Mouse (Mus musculus): Measurements from ENCODE around the gene Gm14862. TPM values are rescaled to one million over a fixed set of nuclear protein-coding genes. Genes with fewer than 3 reads are reported as not detected.

The Gm14862 gene
- total RNA-seq, 2 experiments from 2014 or later: not detected

DNA sequence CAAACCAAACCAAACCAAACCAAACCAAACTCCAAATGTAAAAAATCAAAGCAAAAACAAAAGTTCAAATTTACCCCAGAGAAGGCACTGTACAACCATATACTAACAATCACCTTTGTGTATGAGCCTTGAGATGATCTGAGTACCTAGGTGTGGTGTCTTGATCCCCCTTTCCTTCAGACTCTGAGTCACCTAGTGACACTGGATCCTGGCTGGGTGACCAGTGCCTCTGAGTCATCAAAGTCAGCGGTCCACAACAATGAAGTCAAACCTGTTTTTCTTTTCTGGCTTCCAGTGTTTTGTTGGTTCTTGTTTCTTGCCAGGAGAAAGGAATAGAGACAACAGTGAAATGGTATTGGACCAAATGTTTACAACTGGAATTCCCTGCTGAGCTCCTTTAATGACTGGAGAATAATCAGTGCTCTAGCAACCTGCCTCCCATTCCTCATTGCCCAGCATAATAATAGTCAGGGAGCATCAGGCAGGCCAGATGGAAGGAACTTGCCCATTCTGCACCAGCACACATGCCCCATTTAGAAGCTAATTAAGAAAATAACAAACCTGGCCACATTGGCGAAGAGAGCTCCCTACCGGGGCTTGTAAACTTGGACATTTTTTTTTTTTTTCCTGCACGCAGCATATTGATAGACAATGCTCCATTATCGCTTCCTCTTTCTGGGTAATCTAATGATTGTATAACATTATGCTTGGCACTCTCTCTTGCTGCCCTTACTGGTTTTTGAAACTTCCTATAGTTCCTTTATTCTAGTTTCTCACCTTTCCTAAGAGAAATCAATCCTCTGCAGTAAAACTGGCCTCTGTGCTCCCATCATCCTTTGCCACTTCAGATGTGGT lies 15.7 kb downstream of the Gm14862 start:
- intact Hi-C loops (cut with DNase I): no loop called here

DNA sequence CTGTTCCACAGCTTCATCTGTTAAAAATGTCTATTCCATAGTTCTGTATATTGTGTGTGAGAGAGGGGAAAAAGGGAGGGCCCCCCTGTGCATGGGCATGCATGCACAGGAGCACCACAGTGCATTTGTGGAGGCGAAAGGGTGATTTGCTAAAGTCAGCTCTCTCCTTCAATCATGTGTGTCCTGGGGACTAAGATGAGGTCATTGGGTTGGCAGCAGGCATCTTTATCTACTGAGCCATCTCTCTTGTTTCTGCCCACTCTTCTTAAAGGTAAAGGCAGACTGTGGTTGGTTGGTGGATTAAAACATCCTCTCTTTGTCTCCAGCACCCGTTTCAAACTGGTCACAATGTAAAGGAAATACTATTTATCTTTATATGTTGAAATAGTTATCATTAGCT lies 29.6 kb downstream of the Gm14862 start:
- intact Hi-C loops (cut with DNase I): no loop called here

More for the DNA sequence above, 15.7 kb downstream of the Gm14862 start:
- no peak for DNase-seq (ENCODE audit: low spot score in 2 of 2)

GRCm38 (mm10) chrX:9222412-9223221 lies 34.1 kb downstream of the Gm14862 start:
- DNase-seq (ENCODE audit: low spot score in 2 of 2): no peak
- intact Hi-C loops (cut with DNase I): no loop called here

More for the DNA sequence above, 29.6 kb downstream of the Gm14862 start:
- DNase-seq (ENCODE audit: low spot score in 2 of 2): no peak

- no peak for DNase-seq (ENCODE audit: low spot score in 2 of 2)
- intact Hi-C loops (cut with DNase I): no loop called here
Observed at GRCm38 (mm10) chrX:9221736-9222135, 35.0 kb downstream of the Gm14862 start.

DNA sequence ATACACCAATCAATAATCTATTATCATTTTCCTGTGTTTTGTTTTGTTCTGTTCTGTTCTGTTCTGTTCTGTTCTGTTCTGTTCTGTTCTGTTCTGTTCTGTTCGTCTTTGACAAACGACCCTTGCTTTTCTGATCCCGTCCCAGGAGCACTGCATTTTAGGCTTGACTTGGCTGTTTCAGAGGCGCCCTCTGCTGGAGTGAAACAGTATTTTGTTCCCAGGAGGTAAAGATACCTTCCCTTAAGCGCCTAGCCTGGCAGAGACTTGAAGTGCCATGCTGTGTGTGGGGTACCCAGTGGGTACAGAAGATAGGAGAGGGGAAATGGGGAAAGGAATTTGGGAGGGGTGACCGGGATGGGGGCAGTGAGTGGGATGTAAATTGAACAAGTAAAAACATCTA lies 35.5 kb downstream of the Gm14862 start:
- intact Hi-C loops (cut with DNase I): no loop called here
- peak in 1 of 2 experiments; percentile 50 for DNase-seq (ENCODE audit: low spot score in 2 of 2)

GRCm38 (mm10) chrX:9219570-9219969 lies 37.1 kb downstream of the Gm14862 start:
- DNase-seq (ENCODE audit: low spot score in 2 of 2): no peak
- intact Hi-C loops (cut with DNase I): no loop called here

GRCm38 (mm10) chrX:9216244-9216643 lies 40.5 kb downstream of the Gm14862 start:
- intact Hi-C loops (cut with DNase I): no loop called here
- no peak for DNase-seq (ENCODE audit: low spot score in 2 of 2)

DNA sequence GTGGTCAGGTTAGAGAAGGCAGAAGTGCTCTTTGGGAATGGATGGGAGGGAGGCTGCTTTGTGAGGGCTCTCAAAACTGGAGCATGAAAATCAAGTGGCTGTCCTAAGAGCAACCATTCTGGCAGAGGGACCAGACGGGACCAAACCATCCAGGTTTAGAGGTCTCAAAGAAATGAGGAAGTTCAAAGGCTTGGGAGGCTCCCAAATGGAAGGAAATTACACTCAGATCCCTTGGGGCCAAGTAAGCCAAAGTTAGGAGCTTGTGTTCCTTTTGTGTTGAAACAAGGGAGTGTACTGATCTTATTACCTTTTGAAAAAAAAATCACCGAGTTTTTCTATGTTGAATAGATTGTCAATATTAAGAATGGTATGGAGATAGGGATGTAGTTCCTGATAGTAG lies 51.6 kb downstream of the Gm14862 start:
- DNase-seq (ENCODE audit: low spot score in 2 of 2): no peak
- intact Hi-C loops (cut with DNase I): no loop called here

DNA sequence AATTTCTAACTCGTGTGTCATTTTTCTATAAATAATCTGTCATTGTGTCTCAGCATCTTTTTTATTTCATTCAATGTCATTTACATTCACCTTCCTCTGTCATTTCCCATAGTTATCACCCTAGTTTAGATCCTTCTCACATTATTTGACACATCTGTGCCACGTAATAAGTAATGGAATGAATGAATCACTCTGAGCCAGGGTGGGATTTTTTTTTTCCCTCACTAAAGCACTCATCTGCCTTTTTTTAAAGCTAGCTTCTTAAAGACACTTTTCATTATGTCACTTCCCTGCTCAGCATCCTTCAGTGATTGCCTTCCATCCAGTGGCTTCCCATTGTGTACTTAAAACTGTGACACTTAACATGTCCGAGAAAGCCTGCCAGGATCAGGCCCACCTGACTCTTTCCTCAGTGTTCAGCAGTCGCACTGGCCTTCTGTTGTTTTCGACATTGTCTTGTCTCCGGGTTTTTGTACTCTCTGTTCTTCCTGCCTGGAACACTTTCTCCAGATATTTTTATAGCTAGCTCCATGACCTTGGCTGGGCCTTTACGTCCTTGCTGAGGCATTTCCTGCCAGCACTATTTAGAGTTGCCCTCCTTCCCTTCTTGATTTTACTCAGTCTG lies 53.8 kb downstream of the Gm14862 start:
- intact Hi-C loops (cut with DNase I): no loop called here
- no peak for DNase-seq (ENCODE audit: low spot score in 2 of 2)

GRCm38 (mm10) chrX:9201954-9202353 lies 54.7 kb downstream of the Gm14862 start:
- no peak for DNase-seq (ENCODE audit: low spot score in 2 of 2)

More at GRCm38 (mm10) chrX:9201954-9202353, 54.7 kb downstream of the Gm14862 start:
- intact Hi-C loops (cut with DNase I): no loop called here

Other genes starting within 250 kb of the Gm14862 start
- not detected for gene Fthl17e, start 223.4 kb downstream of the Gm14862 start, total RNA-seq (2021)
- not detected for gene Fthl17f, start 193.9 kb downstream of the Gm14862 start, total RNA-seq (2021)
- not detected for gene 4930402K13Rik, start 152.3 kb downstream of the Gm14862 start, total RNA-seq (2021)
- gene Lancl3, start 57.0 kb downstream of the Gm14862 start, total RNA-seq (2021): 1 to 10 TPM; 4.7 to 5.5 TPM
- gene Xk, start 15.9 kb upstream of the Gm14862 start, total RNA-seq (2021): 10 to 100 TPM; 12.1 to 12.6 TPM
- not detected for gene H2al1m, start 26.9 kb upstream of the Gm14862 start, total RNA-seq (2021)
- gene H2al1k, start 93.7 kb upstream of the Gm14862 start, total RNA-seq (2021): not detected
- under 1 TPM; 0.24 to 0.53 TPM for gene Cybb, start 230.9 kb upstream of the Gm14862 start, total RNA-seq (2021)

Measured in left cerebral cortex, postnatal 14 days (tissue).